Mouse (Mus musculus) cortical plate, adult 2 months (tissue): ENCODE measurements at regions not wholly inside any gene's neighbourhood (a gene's known extent, or its start where the extent isn't known, plus 50 kb on each side); places are given as distances from the start of the nearest gene placed in this dataset.

Experiments used
- H3K27ac ChIP-seq: fragments of 200-500 bp; 2 replicates; pipeline ENCODE4 v1.5.1; 2012; ENCODE audit warnings: low read length, control low read depth, inconsistent platforms; ENCODE audit not compliant: insufficient read depth
- H3K4me1 ChIP-seq: fragments of 200-500 bp; 2 replicates; pipeline ENCODE4 v1.6.1; 2011; ENCODE audit warnings: low read length; ENCODE audit not compliant: control insufficient read depth, insufficient read depth
- H3K4me3 ChIP-seq: fragments of 200-500 bp; 2 replicates; pipeline ENCODE4 v1.5.1; 2011; ENCODE audit warnings: mild to moderate bottlenecking, low read length, control low read depth; ENCODE audit not compliant: insufficient read depth
- CTCF ChIP-seq: fragments of 200-500 bp; IDR thresholded peaks from 2 replicates; pipeline ENCODE4 v1.5.1; 2011; ENCODE audit warnings: mild to moderate bottlenecking, control low read depth, low read length; ENCODE audit not compliant: insufficient read depth; ENCODE audit errors: extremely low read depth
- POLR2A ChIP-seq: fragments of 200-500 bp; IDR thresholded peaks from 2 replicates; pipeline ENCODE4 v1.6.1; 2011; ENCODE audit warnings: mild to moderate bottlenecking, low read length, control low read depth; ENCODE audit not compliant: insufficient read depth; ENCODE audit errors: extremely low read depth

GRCm38 (mm10) chr14:16943531-16943930 lies 124.6 kb upstream of the Rarb start:
- no peak for TF ChIP-seq CTCF
- no peak for TF ChIP-seq POLR2A
- Histone ChIP-seq H3K4me3 (no peak overlapping the region), H3K27ac (no peak overlapping the region), H3K4me1 (no peaks in the 10 kb centered on the region)

- Histone ChIP-seq H3K27ac (no peak overlapping the region), H3K4me1 (no peaks in the 10 kb centered on the region), H3K4me3 (no peak overlapping the region)
- TF ChIP-seq CTCF (no peak), POLR2A (no peak)
Measured at GRCm38 (mm10) chr14:16927136-16927535, 108.2 kb upstream of the Rarb start.

GRCm38 (mm10) chr14:16901534-16902147 lies 82.7 kb upstream of the Rarb start:
- no peaks in the 10 kb centered on the region for H3K4me1 ChIP-seq
- no peak overlapping the region for H3K27ac ChIP-seq
- TF ChIP-seq POLR2A (no peak), CTCF (no peak)
- no peak overlapping the region for H3K4me3 ChIP-seq

GRCm38 (mm10) chr14:16897747-16898544 lies 79.0 kb upstream of the Rarb start:
- no peak overlapping the region for H3K27ac ChIP-seq
- TF ChIP-seq POLR2A (no peak), CTCF (no peak)

GRCm38 (mm10) chr14:16896974-16897373 lies 78.0 kb upstream of the Rarb start:
- TF ChIP-seq CTCF (no peak), POLR2A (no peak)
- Histone ChIP-seq H3K27ac (no peak overlapping the region), H3K4me3 (no peak overlapping the region), H3K4me1 (no peaks in the 10 kb centered on the region)

More at GRCm38 (mm10) chr14:16897747-16898544, 79.0 kb upstream of the Rarb start:
- Histone ChIP-seq H3K4me3 (no peak overlapping the region), H3K4me1 (no peaks in the 10 kb centered on the region)

- H3K4me3 ChIP-seq: no peak overlapping the region
- no peaks in the 10 kb centered on the region for H3K4me1 ChIP-seq
- TF ChIP-seq POLR2A: no peak
- no peak for TF ChIP-seq CTCF
- no peak overlapping the region for H3K27ac ChIP-seq
Measured at GRCm38 (mm10) chr14:16881249-16881648, 62.3 kb upstream of the Rarb start.

GRCm38 (mm10) chr14:16869221-16869620 lies 50.3 kb upstream of the Rarb start:
- no peak for TF ChIP-seq POLR2A
- no peak for TF ChIP-seq CTCF
- H3K27ac ChIP-seq: no peak overlapping the region
- no peak overlapping the region for H3K4me3 ChIP-seq
- H3K4me1 ChIP-seq: no peaks in the 10 kb centered on the region
